Mouse (Mus musculus) kidney, adult 2 months (tissue): Measurements from ENCODE around the gene Cbx8.

Experiments used
- CTCF ChIP-seq: fragments of 200-500 bp; conservative IDR thresholded peaks from 2 replicates; pipeline ENCODE4 v1.5.1; 2011; ENCODE audit warnings: low read depth, mild to moderate bottlenecking, control low read depth, low read length, moderate library complexity, mixed read lengths; ENCODE audit not compliant: insufficient read depth, insufficient read length
- POLR2A ChIP-seq: fragments of 200-500 bp; IDR thresholded peaks from one replicate; pipeline ENCODE4 v1.6.1; 2011; ENCODE audit warnings: low read depth, low read length, control low read depth

DNA sequence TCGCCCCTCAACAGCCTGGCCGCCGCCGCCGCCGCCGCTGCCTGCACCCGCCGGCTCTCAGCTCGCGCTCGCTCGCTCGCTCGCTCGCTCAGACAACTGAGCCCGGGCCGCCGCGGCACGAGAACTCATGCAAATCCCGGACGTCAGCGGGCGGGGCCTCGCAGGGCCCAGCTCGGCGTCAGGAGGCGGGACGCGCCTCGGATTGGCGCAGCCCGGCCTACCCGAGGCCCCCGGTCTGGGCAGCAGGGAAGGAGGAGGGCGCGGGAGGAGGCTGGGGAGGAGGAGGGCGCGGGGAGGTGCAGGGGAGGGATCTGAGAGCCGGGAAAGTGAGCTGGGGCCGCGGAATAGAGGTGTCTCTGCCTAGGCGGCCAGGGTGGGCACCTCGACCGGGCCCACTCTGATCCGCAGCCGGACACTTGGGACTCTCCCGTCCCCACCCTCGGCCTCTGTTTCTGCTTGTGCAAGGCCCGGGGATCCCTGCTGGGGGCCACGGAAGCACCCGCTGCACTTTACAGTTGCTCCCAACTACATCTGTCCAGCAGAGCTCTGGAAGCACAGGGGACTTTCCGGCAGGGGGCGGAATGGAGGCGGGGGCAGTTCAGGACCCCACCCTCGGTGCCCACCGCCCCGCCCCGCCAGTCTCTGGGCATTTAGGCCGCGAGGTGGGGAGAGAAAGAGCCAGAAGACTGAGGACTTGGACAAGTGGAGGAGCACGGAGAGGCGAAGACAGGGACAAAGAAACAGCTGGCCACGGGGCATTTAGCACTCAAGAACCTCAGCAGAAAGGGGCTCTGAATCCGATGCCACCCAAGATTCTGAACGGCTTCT, 45.6 kb upstream of the Cbx8 start, which contains the start of gene Cbx4:
- TF ChIP-seq POLR2A, result peak; percentile 52
- peak; percentile 40 for TF ChIP-seq CTCF
